Mouse (Mus musculus) erythroblast, embryonic 14.5 days (primary cell): Measurements from ENCODE around the gene Stard5.

ENCODE experiments used
- GATA1 ChIP-seq: IDR thresholded peaks from 2 replicates; pipeline ENCODE4 v1.6.1; 2012; ENCODE audit warnings: low read length, inconsistent platforms, mixed read lengths
- TAL1 ChIP-seq: IDR thresholded peaks from 3 replicates; pipeline ENCODE4 v1.6.1; 2012; ENCODE audit warnings: low read length, inconsistent platforms, mixed read lengths

DNA sequence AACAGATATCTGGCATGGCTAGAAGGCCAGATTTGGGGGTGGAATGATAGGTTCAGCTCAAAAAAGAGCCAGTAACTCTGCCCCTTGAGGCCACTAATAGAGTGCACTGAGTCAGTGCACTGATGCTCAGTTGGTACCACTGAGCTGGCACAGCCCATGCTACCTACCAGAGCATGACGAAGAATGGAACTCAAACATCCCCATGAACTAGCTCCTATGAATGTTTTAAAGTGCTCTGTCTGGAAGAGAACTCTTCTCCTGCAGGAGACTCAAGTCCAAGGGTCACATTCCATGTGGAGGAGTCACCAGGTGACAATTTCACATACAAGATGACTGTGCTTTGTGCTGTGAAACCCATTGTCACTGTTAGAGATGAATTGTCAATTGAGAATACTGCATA lies 13.1 kb upstream of the Stard5 start:
- TF ChIP-seq GATA1 (no peak), TAL1 (no peak)
